Mouse (Mus musculus) hindbrain, embryonic 15.5 days (tissue): Measurements from ENCODE around the gene Desi1. TPM values are rescaled to one million over a fixed set of nuclear protein-coding genes. Genes with fewer than 3 reads are reported as not detected.
"Not testable (repeated sequence)": the region's sequence is repeated elsewhere in the genome, so short reads cannot be mapped to it uniquely, and the experiment has no call there.

Source experiments
- ATAC-seq: fragments of 200-750 bp; cut with Nextera tagmentation; 2 replicates; pipeline ENCODE4 v1.8.0; 2017; ENCODE audit warnings: low read depth, moderate number of reproducible peaks, moderate TSS enrichment; ENCODE audit not compliant: low FRiP score
- H3K27ac ChIP-seq: fragments of 300-500 bp; sonication (generic); replicated peaks from 2 replicates; pipeline ENCODE4 v1.5.1; 2015; ENCODE audit warnings: mild to moderate bottlenecking, inconsistent platforms
- H3K27me3 ChIP-seq: fragments of 300-500 bp; sonication (generic); 2 replicates; pipeline ENCODE4 v1.6.1; 2015; ENCODE audit warnings: control low read depth, inconsistent platforms
- H3K36me3 ChIP-seq: fragments of 300-500 bp; sonication (generic); 2 replicates; pipeline ENCODE4 v1.6.1; 2015; ENCODE audit warnings: control low read depth, inconsistent platforms
- H3K4me1 ChIP-seq: fragments of 300-500 bp; sonication (generic); replicated peaks from 2 replicates; pipeline ENCODE4 v1.6.1; 2015; ENCODE audit warnings: control low read depth, inconsistent platforms
- H3K4me2 ChIP-seq: fragments of 300-500 bp; sonication (generic); 2 replicates; pipeline ENCODE4 v1.6.1; 2015; ENCODE audit warnings: moderate library complexity, mild to moderate bottlenecking, inconsistent platforms
- H3K4me3 ChIP-seq: fragments of 300-500 bp; sonication (generic); 2 replicates; pipeline ENCODE4 v1.5.1; 2015; ENCODE audit warnings: mild to moderate bottlenecking, inconsistent platforms
- H3K9ac ChIP-seq: fragments of 300-500 bp; sonication (generic); 2 replicates; pipeline ENCODE4 v1.6.1; 2015; ENCODE audit warnings: inconsistent platforms
- H3K9me3 ChIP-seq: fragments of 300-500 bp; sonication (generic); 2 replicates; pipeline ENCODE4 v1.6.1; 2016; ENCODE audit warnings: control low read depth, inconsistent platforms
- WGBS: fragments of 180-500 bp; shearing (Covaris S2); methylation state at CpG from one replicate; pipeline ENCODE4 v1.1.7; 2015; 5-methylcytosine and 5-hydroxymethylcytosine counted together
- polyA plus RNA-seq: library from polyadenylated mRNA; unstranded; fragments of >200 nt; fragmentation: Nextera tagmentation; extraction: Ambion mirVana; gene quantifications from 2 replicates; pipeline ENCODE4 v1.2.1, GENCODE M21; 2015

Desi1 gene
- polyA plus RNA-seq, 1 experiment from 2014 or later, result 55.1 TPM

DNA sequence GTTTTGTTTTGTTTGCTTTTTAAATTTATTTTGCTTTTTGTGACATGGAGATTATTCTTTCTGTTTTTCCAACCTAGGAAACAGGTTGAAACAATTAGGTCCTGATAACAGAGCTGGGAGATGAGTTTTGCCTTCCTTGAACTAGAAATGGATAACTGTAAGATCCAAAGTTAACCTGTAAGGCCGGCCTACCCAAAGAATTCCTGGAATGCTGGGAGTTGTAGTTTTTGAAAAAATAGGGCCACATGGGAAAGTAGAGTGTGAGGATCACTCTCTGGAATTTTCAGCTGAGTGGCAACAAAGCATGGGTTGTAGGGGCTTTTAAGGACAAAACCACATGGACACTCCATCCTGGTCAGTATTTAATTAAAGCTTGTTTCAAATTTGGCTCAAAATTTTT, 51.5 kb downstream of the Desi1 start:
- H3K27ac ChIP-seq, result no peak overlapping the region
- 0 out of 2 replicates have a peak, but pooled peaks cover 5% of the 10 kb centered on the region for H3K4me1 ChIP-seq
- no peak overlapping the region for H3K4me2 ChIP-seq
- no peaks in the 10 kb centered on the region for H3K27me3 ChIP-seq
- no peaks in the 10 kb centered on the region for H3K36me3 ChIP-seq
- 71% methylated on average over 1 of the region's 1 CpGs for WGBS
- H3K9ac ChIP-seq, result no peak overlapping the region
- no peak overlapping the region for H3K4me3 ChIP-seq
- H3K9me3 ChIP-seq, result no peaks in the 10 kb centered on the region
- no peak for ATAC-seq

DNA sequence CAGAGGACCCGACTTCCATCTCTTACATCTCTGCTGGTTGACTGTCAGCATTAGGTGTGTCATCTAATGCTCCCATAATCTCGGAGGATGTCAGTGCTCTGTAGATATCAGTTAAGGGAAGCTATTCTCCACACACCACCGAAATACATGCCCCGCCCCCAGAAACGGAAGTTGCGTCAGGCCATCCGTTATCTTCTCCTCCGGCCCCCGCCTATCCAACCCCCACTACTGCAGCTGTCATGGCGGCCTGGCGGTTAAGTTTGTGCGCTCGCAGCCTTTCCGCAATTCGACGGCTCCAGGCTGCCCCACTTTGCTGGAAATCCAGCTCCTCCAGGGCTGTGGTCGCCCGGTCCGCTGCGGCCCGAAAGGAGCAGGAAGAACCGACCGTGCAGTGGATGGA, 53.3 kb downstream of the Desi1 start, which contains the start of gene 1700029P11Rik:
1700029P11Rik (plus strand) TSS at position 220 of the 400 bp plus-strand sequence.
- Histone ChIP-seq H3K27me3 (no peaks in the 10 kb centered on the region), H3K9me3 (no peaks in the 10 kb centered on the region), H3K4me3 (no peak within 1 kb of the TSS), H3K27ac (no peak within 1 kb of the TSS), H3K4me2 (no peak within 1 kb of the TSS), H3K36me3 (no peaks in the 10 kb centered on the region), H3K9ac (no peak within 1 kb of the TSS), H3K4me1 (no peaks in the 10 kb centered on the region)
- 97% methylated on average over 23 of the region's 23 CpGs for WGBS
- no peak for ATAC-seq

DNA sequence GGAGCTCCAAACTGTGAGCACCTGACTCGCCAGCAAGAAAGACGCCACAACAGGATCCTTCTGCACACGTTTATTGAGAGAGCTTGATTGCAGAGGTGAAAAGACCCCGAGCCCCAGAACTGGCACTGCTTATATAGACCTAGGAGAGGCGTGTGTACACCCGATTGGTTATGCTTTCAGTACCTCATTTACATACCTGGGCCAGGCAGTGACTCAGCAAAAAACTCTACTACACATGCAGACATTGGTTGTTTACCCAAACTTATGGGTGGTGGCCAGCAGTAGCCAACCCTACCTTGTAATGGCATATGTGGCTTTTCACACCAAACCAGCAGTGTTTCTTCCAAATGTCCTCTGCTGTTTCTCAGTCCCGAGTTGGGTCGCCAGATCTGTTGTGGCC, 58.5 kb downstream of the Desi1 start:
- not testable (repeated sequence) for ATAC-seq, H3K4me1 ChIP-seq, H3K9ac ChIP-seq, H3K4me2 ChIP-seq, H3K27ac ChIP-seq, H3K27me3 ChIP-seq, H3K9me3 ChIP-seq, H3K36me3 ChIP-seq, H3K4me3 ChIP-seq
- 92% methylated on average over 8 of the region's 8 CpGs for WGBS

DNA sequence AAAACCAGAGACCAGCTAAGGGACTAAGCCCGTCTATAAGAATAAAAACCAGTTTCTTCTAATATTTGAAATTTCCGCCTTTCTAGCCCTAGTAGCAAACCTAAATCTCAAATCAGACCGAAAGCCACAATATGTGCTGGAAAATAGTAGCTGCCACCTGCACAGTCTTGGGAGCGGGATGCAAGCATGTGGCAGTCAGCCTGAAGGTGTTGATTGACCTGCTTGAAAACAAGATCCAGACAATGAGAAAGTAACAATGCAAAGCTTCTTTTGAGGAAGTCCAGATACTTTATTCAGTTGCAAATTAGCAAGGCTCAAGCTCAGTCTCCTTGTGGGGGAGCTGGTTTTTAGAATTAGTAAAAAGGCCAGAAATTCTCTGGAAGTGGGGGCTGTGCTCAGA, 63.2 kb downstream of the Desi1 start:
- H3K4me1 ChIP-seq, H3K4me3 ChIP-seq, H3K9me3 ChIP-seq, H3K27ac ChIP-seq, H3K27me3 ChIP-seq, H3K9ac ChIP-seq, ATAC-seq, H3K4me2 ChIP-seq, H3K36me3 ChIP-seq: not testable (repeated sequence)
- 87% methylated on average over 4 of the region's 4 CpGs for WGBS

DNA sequence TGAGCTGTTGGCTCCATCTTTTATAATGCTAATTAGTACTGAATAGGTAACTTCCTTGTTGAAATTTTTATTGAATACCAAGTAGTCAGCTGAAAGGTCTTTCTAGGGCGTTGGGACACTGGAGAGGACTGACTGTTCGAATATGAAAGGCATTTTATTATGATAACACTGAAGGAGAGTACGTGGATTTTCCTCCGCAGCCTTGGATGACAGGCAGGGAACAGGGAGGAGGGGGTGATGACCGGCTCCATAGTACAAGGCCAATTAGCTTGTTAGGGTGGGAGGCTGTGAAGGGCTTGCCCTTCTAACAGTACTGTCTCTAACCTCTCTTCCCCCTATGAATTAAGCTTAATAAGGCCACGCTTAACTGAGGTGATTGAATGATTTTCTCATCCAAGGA, 64.0 kb downstream of the Desi1 start:
- not testable (repeated sequence) for H3K36me3 ChIP-seq, ATAC-seq, H3K4me3 ChIP-seq, H3K9ac ChIP-seq, H3K4me2 ChIP-seq, H3K4me1 ChIP-seq, H3K27me3 ChIP-seq, H3K27ac ChIP-seq, H3K9me3 ChIP-seq
- WGBS, result 74% methylated on average over 6 of the region's 6 CpGs

DNA sequence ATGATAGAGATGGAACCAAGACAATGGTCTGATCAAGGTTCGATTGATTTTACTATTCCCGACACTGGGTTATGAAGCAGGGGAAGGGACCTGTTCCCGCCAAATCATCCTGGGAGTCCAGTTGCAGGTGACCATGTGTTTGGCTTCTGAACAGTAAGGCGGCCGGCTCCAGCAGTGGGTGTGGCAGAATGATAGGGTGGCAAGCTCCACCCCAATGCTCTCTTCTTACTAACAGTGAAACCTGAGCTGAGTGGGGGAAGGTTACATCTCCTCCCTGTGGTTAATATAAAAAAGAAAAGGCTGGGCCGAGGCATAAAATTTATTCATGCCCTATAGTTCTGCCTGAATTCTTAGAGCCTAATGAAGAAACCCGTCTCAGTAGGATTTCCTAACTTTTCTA, 64.5 kb downstream of the Desi1 start:
- Histone ChIP-seq H3K27ac (no peak overlapping the region), H3K4me2 (no peak overlapping the region), H3K9me3 (0 out of 2 replicates have a peak, but pooled peaks cover 6% of the 10 kb centered on the region), H3K27me3 (no peaks in the 10 kb centered on the region), H3K9ac (no peak overlapping the region), H3K36me3 (no peaks in the 10 kb centered on the region), H3K4me1 (no peaks in the 10 kb centered on the region), H3K4me3 (no peak overlapping the region)
- WGBS, result 81% methylated on average over 7 of the region's 7 CpGs
- ATAC-seq, result no peak

DNA sequence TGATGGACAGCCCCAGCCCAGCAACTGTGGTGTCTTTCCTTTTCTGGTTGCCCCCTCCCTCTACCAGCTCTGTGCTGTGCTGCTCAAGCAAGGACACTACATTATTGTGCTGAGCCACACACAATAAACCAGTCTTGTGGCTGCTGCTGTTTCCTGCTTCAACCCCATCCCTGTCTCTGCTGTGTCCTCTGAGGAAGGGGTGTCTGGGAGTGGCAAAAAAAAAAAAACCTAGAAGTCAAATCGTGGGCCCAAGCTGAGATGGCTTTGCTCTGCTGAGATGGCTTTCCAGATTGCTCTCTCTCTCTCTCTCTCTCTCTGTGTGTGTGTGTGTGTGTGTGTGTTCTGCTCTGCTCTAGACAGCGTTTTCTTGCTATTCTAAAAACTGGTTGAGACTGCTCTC, 65.2 kb downstream of the Desi1 start:
- no peaks in the 10 kb centered on the region for H3K36me3 ChIP-seq
- H3K4me1 ChIP-seq, result no peaks in the 10 kb centered on the region
- 63% methylated on average over 2 of the region's 2 CpGs for WGBS

DNA sequence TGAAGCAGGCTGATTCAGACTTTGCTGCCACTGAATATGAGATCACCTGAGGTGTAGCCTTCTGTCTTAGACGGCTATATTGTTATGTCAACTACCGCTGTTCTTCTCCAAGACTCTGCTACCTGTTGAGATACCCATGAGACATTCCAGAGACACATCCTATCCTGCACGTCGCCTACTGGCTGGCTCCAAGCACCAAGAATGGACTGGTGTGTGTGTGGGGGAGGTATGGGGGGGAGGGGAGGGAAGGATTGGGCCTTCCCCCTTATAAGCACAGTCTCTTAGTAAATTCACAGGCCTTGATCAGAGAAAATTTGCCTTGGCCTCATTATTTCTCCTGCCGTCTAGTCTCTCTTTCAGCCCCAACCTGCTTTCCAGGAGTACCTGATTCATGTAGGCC, 65.8 kb downstream of the Desi1 start:
- Histone ChIP-seq H3K36me3 (no peaks in the 10 kb centered on the region), H3K4me1 (no peaks in the 10 kb centered on the region), H3K27ac (no peak overlapping the region), H3K4me2 (no peak overlapping the region), H3K4me3 (no peak overlapping the region), H3K9me3 (0 out of 2 replicates have a peak, but pooled peaks cover 3% of the 10 kb centered on the region), H3K27me3 (no peaks in the 10 kb centered on the region), H3K9ac (no peak overlapping the region)
- no peak for ATAC-seq
- 94% methylated on average over 5 of the region's 5 CpGs for WGBS

More for the DNA sequence above, 65.2 kb downstream of the Desi1 start:
- H3K4me2 ChIP-seq, result no peak overlapping the region
- H3K9me3 ChIP-seq, result 0 out of 2 replicates have a peak, but pooled peaks cover 6% of the 10 kb centered on the region
- no peak overlapping the region for H3K9ac ChIP-seq
- no peak overlapping the region for H3K4me3 ChIP-seq
- H3K27ac ChIP-seq, result no peak overlapping the region
- ATAC-seq, result no peak
- H3K27me3 ChIP-seq, result no peaks in the 10 kb centered on the region

DNA sequence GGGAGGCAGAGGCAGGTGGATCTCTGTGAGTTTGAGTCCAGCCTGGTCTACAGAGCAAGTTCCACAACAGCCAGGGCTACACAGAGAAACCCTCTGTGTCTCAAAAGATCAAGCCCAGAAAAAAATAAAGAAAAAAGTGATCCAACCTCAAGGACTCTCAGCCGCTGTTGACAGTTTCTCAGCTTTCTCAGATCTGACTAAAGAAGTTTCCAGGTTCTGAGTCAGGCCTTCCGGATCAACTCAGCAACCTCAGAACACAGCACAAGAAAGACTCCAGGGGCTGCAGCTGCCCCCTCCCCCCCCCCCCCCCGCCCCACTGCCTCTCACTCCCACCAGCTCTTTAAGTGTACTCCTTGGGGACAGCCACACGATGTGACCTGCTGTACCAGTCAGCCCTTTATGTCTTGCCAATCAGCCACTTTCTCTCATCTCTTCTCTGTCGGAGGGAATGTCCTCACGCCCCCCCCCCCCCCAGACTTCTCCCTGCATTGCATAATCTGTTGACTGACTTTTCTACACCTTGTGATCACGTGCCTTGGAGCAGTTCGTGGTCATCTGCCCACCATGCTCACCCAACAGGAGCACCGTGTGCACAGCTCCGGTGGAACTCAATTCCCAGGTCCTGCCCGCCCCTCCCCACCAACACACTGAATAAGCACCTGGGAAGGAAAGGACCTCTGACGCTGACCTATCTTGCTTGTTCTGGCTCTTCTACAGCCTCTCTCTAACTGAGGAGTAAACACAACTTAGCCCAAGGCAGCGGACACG, 67.4 kb downstream of the Desi1 start:
- no peaks in the 10 kb centered on the region for H3K27me3 ChIP-seq
- no peaks in the 10 kb centered on the region for H3K9me3 ChIP-seq
- H3K4me2 ChIP-seq, result no peak overlapping the region
- ATAC-seq, result no peak
- WGBS, result 90% methylated on average over 10 of the region's 14 CpGs
- no peak overlapping the region for H3K9ac ChIP-seq
- no peaks in the 10 kb centered on the region for H3K4me1 ChIP-seq
- no peaks in the 10 kb centered on the region for H3K36me3 ChIP-seq
- no peak overlapping the region for H3K4me3 ChIP-seq
- H3K27ac ChIP-seq, result no peak overlapping the region

DNA sequence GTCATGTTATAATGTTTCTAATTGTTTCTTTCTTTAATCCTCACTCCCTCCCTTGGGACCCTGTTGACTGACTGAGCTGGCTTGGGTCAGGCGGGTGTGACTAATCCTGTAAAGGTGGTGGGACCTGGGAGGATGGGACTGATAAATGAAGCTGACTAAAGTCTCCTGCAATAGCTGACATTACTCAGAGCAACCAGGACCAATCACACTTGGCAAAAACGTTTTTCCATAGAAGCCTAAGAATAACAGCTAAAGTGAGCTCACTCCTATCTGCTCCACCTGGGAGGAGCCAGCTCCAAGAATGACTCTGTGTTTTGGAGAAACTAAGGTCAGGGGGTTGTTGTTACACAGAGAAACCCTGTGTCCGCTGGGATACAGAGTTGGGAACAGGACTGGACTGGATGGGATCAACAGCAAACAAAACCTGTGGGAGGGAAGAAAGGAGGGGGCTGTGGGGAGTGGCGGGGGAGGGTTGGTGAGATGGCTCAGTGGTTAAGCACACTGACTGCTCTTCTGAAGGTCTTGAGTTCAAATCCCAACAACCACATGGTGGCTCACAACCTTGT, 68.6 kb downstream of the Desi1 start:
- H3K27me3 ChIP-seq, result no peaks in the 10 kb centered on the region
- WGBS, result 71% methylated on average over 4 of the region's 4 CpGs
- no peak overlapping the region for H3K4me2 ChIP-seq
- H3K36me3 ChIP-seq, result no peaks in the 10 kb centered on the region
- no peak overlapping the region for H3K9ac ChIP-seq
- no peak overlapping the region for H3K27ac ChIP-seq
- no peaks in the 10 kb centered on the region for H3K9me3 ChIP-seq
- ATAC-seq, result no peak
- H3K4me1 ChIP-seq, result peaks cover 3% of the 10 kb centered on the region
- no peak overlapping the region for H3K4me3 ChIP-seq

DNA sequence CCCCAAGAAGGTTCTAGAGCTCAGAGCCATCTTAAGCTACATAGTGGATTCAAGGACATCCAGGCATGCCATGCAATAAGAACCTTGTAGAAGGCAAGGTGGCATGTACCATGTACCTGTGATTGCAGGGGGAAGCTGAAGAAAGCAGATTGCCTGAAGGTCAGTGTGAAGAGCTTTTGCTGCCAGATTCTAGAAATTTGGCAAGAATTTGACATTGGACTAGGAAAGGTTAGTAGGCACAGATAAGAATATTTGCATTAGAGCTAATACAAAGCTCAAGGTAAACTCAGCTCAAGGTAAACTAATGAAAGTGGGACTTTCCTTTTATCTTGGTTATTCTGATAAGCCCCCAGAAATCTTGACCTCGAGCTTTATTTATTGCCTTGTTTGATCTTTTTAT, 69.4 kb downstream of the Desi1 start:
- ATAC-seq, result no peak

DNA sequence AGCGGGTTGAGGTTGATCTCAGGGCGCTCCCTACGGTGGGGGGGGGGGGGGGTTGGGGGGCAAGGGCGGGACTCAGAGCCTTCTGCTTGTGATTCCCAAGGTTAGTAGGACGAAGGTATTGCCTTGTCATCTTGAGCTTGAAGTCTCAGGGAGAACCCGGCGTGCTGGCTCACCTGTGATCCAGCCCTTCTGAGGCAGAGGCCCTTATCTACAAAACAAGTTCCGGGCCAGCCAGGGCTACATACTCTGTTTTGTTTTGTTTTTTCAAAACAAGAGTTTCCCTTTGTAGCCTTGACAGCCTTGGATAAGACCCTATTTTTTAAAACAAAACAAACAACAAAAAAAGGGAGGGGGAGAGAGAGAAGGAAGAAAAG, 72.6 kb downstream of the Desi1 start:
- Histone ChIP-seq H3K4me1 (peaks cover 16% of the 10 kb centered on the region), H3K4me3 (peak overlapping the region; percentile 66), H3K9ac (no peak overlapping the region), H3K36me3 (no peaks in the 10 kb centered on the region), H3K27me3 (no peaks in the 10 kb centered on the region), H3K27ac (peak overlapping the region; percentile 89), H3K4me2 (peak overlapping the region; percentile 86), H3K9me3 (no peaks in the 10 kb centered on the region)
- ATAC-seq, result no peak; the same call in 1 of the 2 replicates
- WGBS, result 4% methylated on average over 7 of the region's 8 CpGs

More for the DNA sequence above, 69.4 kb downstream of the Desi1 start:
- no peak overlapping the region for H3K4me3 ChIP-seq
- no peak overlapping the region for H3K4me2 ChIP-seq
- H3K27ac ChIP-seq, result no peak overlapping the region
- peaks cover 11% of the 10 kb centered on the region for H3K4me1 ChIP-seq
- 62% methylated on average over 1 of the region's 1 CpGs for WGBS
- no peaks in the 10 kb centered on the region for H3K9me3 ChIP-seq
- H3K27me3 ChIP-seq, result no peaks in the 10 kb centered on the region
- H3K9ac ChIP-seq, result no peak overlapping the region
- no peaks in the 10 kb centered on the region for H3K36me3 ChIP-seq
